Mouse (Mus musculus) lung, embryonic 15.5 days (tissue): ENCODE measurements around the gene Frs3. TPM values are rescaled to one million over a fixed set of nuclear protein-coding genes. Genes with fewer than 3 reads are reported as not detected.
A peak's percentile ranks its signal among the peaks of the same experiment; 100 is the strongest.

Source experiments
- ATAC-seq: fragments of 200-750 bp; cut with Nextera tagmentation; 2 replicates; pipeline ENCODE4 v1.8.0; 2017; ENCODE audit warnings: moderate number of reproducible peaks, borderline replicate concordance; ENCODE audit not compliant: low FRiP score, low TSS enrichment; ENCODE audit errors: extremely low read depth
- H3K27ac ChIP-seq: fragments of 300-500 bp; sonication (generic); 2 replicates; pipeline ENCODE4 v1.5.1; 2015; ENCODE audit warnings: moderate library complexity, mild to moderate bottlenecking, inconsistent platforms
- H3K27me3 ChIP-seq: fragments of 300-500 bp; sonication (generic); 2 replicates; pipeline ENCODE4 v1.6.1; 2015; ENCODE audit warnings: inconsistent platforms
- H3K36me3 ChIP-seq: fragments of 300-500 bp; sonication (generic); 2 replicates; pipeline ENCODE4 v1.6.1; 2015; ENCODE audit warnings: inconsistent platforms
- H3K4me1 ChIP-seq: fragments of 300-500 bp; sonication (generic); 2 replicates; pipeline ENCODE4 v1.6.1; 2015; ENCODE audit warnings: inconsistent platforms
- H3K4me2 ChIP-seq: fragments of 300-500 bp; sonication (generic); 2 replicates; pipeline ENCODE4 v1.6.1; 2015; ENCODE audit warnings: inconsistent platforms, mild to moderate bottlenecking, moderate library complexity
- H3K4me3 ChIP-seq: fragments of 300-500 bp; sonication (generic); 2 replicates; pipeline ENCODE4 v1.5.1; 2015; ENCODE audit warnings: mild to moderate bottlenecking, inconsistent platforms
- H3K9ac ChIP-seq: fragments of 300-500 bp; sonication (generic); 2 replicates; pipeline ENCODE4 v1.6.1; 2015; ENCODE audit warnings: inconsistent platforms
- H3K9me3 ChIP-seq: fragments of 300-500 bp; sonication (generic); 2 replicates; pipeline ENCODE4 v1.6.1; 2016; ENCODE audit warnings: inconsistent platforms
- WGBS: fragments of 180-500 bp; shearing (Covaris S2); methylation state at CpG from one replicate; pipeline ENCODE4 v1.1.7; 2015; 5-methylcytosine and 5-hydroxymethylcytosine counted together
- polyA plus RNA-seq: library from polyadenylated mRNA; unstranded; fragments of >200 nt; fragmentation: Nextera tagmentation; extraction: Ambion mirVana; gene quantifications from 2 replicates; pipeline ENCODE4 v1.2.1, GENCODE M21; 2015

Frs3 gene
- polyA plus RNA-seq, 1 experiment from 2014 or later: 6.5 TPM

DNA sequence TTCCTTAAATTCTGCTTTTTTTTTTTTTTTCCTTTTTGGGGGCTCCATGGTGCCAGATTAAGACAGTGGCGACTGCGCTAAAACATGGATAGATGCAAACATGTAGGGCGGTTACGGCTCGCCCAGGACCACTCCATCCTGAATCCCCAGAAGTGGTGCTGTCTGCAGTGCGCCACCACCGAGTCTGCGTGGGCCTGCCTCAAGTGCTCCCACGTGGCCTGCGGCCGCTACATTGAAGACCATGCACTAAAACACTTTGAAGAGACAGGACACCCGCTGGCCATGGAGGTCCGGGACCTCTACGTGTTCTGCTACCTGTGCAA, 16.9 kb upstream of the Frs3 start:
- 9% methylated on average over 14 of the region's 14 CpGs for WGBS
- H3K9ac ChIP-seq: 0 out of 2 replicates have a peak overlapping the region, but pooled peaks have one; percentile 38
- H3K27ac ChIP-seq: no peak overlapping the region
- peaks cover 15% of the 10 kb centered on the region for H3K4me1 ChIP-seq
- peak overlapping the region; percentile 91 for H3K4me2 ChIP-seq
- H3K4me3 ChIP-seq: peak overlapping the region; percentile 45
- H3K9me3 ChIP-seq: no peaks in the 10 kb centered on the region
- H3K27me3 ChIP-seq: peaks cover 9% of the 10 kb centered on the region
- H3K36me3 ChIP-seq: 0 out of 2 replicates have a peak, but pooled peaks cover 3% of the 10 kb centered on the region
- peak; percentile 50 for ATAC-seq

DNA sequence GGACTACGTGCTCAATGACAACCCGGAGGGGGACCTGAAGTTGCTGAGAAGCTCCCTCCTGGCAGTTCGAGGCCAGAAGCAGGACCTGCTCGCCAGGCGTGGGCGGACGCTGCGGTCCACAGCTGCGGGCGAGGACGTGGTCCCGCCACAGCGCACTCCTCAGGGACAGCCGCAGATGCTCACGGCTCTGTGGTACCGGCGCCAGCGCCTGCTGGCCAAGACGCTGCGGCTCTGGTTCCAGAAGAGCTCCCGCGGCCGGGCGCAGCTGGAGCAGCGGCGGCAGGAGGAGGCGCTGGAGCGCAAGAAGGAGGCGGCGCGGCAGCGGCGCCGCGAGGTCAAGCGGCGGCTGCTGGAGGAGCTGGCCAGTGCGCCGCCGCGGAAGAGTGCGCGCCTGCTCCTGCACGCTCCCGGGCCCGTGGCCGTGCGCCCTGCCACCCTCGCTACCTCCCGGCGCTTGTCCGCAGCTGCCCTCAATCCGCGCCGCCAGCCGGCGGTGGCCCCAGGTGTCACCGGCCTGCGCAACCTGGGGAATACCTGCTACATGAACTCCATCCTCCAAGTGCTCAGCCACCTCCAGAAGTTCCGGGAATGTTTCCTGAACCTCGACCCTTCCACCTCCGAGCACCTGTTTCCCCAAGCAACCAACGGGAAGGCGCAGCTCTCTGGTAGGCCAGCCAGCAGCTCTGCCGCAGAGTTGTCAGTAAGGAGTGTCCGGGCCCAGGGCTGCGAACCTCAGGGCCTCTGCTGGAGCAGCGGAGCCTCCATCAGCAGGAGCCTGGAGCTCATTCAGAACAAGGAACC, 16.3 kb upstream of the Frs3 start:
- H3K4me1 ChIP-seq: peaks cover 15% of the 10 kb centered on the region
- peak overlapping the region; percentile 45 for H3K4me3 ChIP-seq
- no peak overlapping the region for H3K27ac ChIP-seq
- H3K9ac ChIP-seq: peak overlapping the region; percentile 46
- H3K27me3 ChIP-seq: peaks cover 9% of the 10 kb centered on the region
- peak overlapping the region; percentile 91 for H3K4me2 ChIP-seq
- H3K36me3 ChIP-seq: 0 out of 2 replicates have a peak, but pooled peaks cover 3% of the 10 kb centered on the region
- WGBS: 3% methylated on average over 68 of the region's 68 CpGs
- no peaks in the 10 kb centered on the region for H3K9me3 ChIP-seq
- ATAC-seq: peak; percentile 87

GRCm38 (mm10) chr17:47676581-47676980, 12.2 kb upstream of the Frs3 start:
- H3K9me3 ChIP-seq: no peaks in the 10 kb centered on the region
- H3K27ac ChIP-seq: no peak overlapping the region
- WGBS: 16% methylated on average over 9 of the region's 9 CpGs
- peaks cover 12% of the 10 kb centered on the region for H3K4me1 ChIP-seq
- no peak overlapping the region for H3K4me2 ChIP-seq
- H3K36me3 ChIP-seq: peaks cover 26% of the 10 kb centered on the region
- H3K27me3 ChIP-seq: peaks cover 5% of the 10 kb centered on the region
- H3K4me3 ChIP-seq: no peak overlapping the region
- no peak for ATAC-seq
- H3K9ac ChIP-seq: no peak overlapping the region

GRCm38 (mm10) chr17:47678238-47678637, 10.6 kb upstream of the Frs3 start:
- Histone ChIP-seq H3K27ac (0 out of 2 replicates have a peak overlapping the region, but pooled peaks have one; percentile 15), H3K27me3 (no peaks in the 10 kb centered on the region), H3K4me1 (no peaks in the 10 kb centered on the region), H3K36me3 (peaks cover 36% of the 10 kb centered on the region), H3K4me2 (no peak overlapping the region), H3K9me3 (no peaks in the 10 kb centered on the region), H3K4me3 (no peak overlapping the region), H3K9ac (no peak overlapping the region)
- 77% methylated on average over 5 of the region's 5 CpGs for WGBS
- ATAC-seq: no peak

DNA sequence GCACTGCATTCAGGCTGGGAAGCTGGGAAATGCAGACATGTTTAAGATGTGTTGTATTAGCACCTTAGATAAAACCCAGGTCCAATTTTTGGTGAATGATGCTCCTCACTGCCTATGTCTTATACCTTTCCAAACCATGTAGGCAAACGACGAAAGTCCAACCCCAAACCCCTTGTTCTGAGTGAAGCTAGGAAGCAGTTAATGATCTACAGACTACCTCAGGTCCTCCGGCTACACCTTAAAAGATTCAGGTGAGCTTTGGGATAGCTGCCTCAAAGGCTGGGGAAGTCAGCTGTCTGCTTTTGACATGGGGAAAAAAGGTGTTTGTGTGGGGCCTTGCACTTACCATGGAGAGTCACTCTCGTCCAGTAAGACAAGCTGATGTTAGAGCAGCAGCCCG, 10.1 kb upstream of the Frs3 start:
- 67% methylated on average over 5 of the region's 5 CpGs for WGBS
- Histone ChIP-seq H3K4me2 (no peak overlapping the region), H3K9ac (no peak overlapping the region), H3K36me3 (peaks cover 41% of the 10 kb centered on the region), H3K9me3 (no peaks in the 10 kb centered on the region), H3K27me3 (no peaks in the 10 kb centered on the region), H3K4me1 (no peaks in the 10 kb centered on the region), H3K4me3 (no peak overlapping the region), H3K27ac (0 out of 2 replicates have a peak overlapping the region, but pooled peaks have one; percentile 15)
- no peak for ATAC-seq

GRCm38 (mm10) chr17:47682836-47683235, 6.0 kb upstream of the Frs3 start:
- H3K9me3 ChIP-seq: no peaks in the 10 kb centered on the region
- WGBS: 71% methylated on average over 4 of the region's 4 CpGs
- H3K9ac ChIP-seq: no peak overlapping the region
- peaks cover 57% of the 10 kb centered on the region for H3K36me3 ChIP-seq
- no peak overlapping the region for H3K4me3 ChIP-seq
- H3K27ac ChIP-seq: no peak overlapping the region
- H3K4me2 ChIP-seq: no peak overlapping the region
- no peaks in the 10 kb centered on the region for H3K27me3 ChIP-seq
- no peak for ATAC-seq
- H3K4me1 ChIP-seq: peaks cover 6% of the 10 kb centered on the region

DNA sequence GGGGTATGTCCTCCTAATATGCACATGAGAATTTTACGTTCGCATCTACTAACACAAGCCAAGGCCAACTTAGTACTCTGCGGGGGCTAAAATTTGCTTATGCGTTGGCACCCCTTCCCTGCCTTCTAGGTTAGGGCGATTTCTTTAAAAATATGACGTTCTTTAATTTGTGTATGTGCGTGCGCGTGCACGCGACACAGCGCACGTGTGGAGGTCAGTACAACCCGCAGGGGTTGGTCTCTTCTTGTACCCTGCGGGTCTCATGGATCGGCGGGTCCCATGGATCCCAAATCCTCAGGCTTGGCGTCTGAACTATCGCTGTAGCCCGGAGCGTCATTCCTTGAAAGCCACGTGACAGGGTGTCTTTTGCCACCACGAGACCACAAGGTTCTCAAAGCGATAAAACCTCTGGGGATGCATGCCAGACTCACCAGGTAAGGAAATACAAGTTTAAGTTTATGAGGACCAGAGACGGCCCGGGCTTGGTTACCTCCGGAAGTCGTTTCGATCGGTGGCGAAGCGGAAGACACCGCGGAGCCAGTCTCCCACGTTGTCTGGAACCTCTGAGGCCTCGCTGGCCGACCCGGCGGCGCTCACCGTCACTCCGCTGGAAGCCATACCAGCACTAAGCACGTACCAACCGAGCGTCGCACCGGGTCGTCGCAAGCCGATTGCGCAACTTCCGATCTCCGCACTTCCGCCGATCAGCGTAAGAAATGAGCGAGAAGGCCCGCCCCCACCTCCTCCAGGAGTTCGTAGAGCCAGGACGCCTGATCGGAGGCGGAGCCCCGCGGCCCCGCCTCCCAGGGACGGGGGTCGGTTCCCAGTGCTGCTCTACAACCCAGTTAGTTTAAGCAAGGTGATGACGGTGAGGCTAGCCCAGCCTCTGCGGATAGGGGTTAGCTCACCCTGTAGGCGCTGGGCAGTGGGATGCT, 1.2 kb upstream of the Frs3 start:
- H3K36me3 ChIP-seq: peaks cover 24% of the 10 kb centered on the region
- under 1% methylated on average over 70 of the region's 70 CpGs for WGBS
- H3K27ac ChIP-seq: peak overlapping the region; percentile 75
- peak; percentile 85 for ATAC-seq
- H3K9me3 ChIP-seq: no peaks in the 10 kb centered on the region
- peaks cover 14% of the 10 kb centered on the region for H3K4me1 ChIP-seq
- no peaks in the 10 kb centered on the region; the same call in 1 of the 2 replicates for H3K27me3 ChIP-seq
- peak overlapping the region; percentile 60 for H3K4me3 ChIP-seq
- peak overlapping the region; percentile 77 for H3K9ac ChIP-seq
- peak overlapping the region; percentile 91 for H3K4me2 ChIP-seq

DNA sequence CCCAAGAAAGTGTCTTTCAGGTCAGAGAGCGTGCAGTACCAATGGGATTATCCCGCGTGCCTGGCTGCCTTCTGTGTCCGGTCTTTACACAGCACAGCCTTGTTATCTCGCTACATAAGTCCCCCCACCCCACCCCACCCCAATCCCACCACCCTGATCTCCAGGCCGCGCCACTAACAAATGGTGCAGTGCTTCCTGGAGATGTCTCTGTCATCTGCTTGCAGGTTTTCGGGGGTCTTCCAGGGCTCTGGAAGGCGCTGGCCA, 554 bp upstream of the Frs3 start, which contains the start of gene Tomm6:
Gene Tomm6 (minus strand): TSS at position 43 of the 264 bp plus-strand sequence.
- H3K9ac ChIP-seq: peak within 1 kb of the TSS; percentile 77
- no peaks in the 10 kb centered on the region; the same call in 1 of the 2 replicates for H3K27me3 ChIP-seq
- H3K4me3 ChIP-seq: peak within 1 kb of the TSS; percentile 60
- H3K4me1 ChIP-seq: peaks cover 14% of the 10 kb centered on the region
- H3K36me3 ChIP-seq: peaks cover 24% of the 10 kb centered on the region
- H3K27ac ChIP-seq: peak within 1 kb of the TSS; percentile 75
- peak within 1 kb of the TSS; percentile 91 for H3K4me2 ChIP-seq
- H3K9me3 ChIP-seq: no peaks in the 10 kb centered on the region
- WGBS: under 1% methylated on average over 9 of the region's 9 CpGs
- no peak for ATAC-seq

DNA sequence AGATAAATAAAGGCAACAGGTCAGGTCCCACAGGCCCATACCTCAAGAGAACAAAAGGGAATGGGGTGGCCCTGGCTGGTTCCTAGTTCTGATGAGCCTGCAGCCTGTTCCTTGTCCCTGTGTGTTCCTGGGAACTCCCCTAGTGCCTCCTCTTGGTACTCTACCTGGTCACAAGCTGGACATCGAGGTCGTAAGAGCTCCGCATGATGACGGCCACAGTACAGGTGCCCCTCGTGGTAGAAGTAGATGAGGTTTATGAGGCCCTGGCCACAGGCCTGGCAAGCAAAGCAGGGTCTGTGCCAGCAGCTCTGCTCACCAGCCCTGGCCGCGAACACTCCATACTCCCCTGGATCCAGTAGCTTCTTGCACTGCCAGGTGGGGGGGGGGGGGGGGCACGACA, 1.1 kb downstream of the Frs3 start:
- Histone ChIP-seq H3K9ac (no peak overlapping the region), H3K27me3 (no peaks in the 10 kb centered on the region; the same call in 1 of the 2 replicates), H3K36me3 (peaks cover 8% of the 10 kb centered on the region), H3K4me1 (peaks cover 24% of the 10 kb centered on the region), H3K4me2 (peak overlapping the region; percentile 91), H3K4me3 (no peak overlapping the region), H3K27ac (no peak overlapping the region), H3K9me3 (no peaks in the 10 kb centered on the region)
- WGBS: 66% methylated on average over 7 of the region's 8 CpGs
- ATAC-seq: no peak

- Histone ChIP-seq H3K4me1 (peaks cover 28% of the 10 kb centered on the region), H3K36me3 (no peaks in the 10 kb centered on the region), H3K27ac (no peak overlapping the region), H3K4me2 (no peak overlapping the region), H3K4me3 (no peak overlapping the region), H3K9me3 (no peaks in the 10 kb centered on the region), H3K9ac (no peak overlapping the region), H3K27me3 (no peaks in the 10 kb centered on the region; the same call in 1 of the 2 replicates)
- 91% methylated on average over 3 of the region's 3 CpGs for WGBS
- no peak for ATAC-seq
These were observed 2.8 kb downstream of the Frs3 start for GRCm38 (mm10) chr17:47691650-47692049.

DNA sequence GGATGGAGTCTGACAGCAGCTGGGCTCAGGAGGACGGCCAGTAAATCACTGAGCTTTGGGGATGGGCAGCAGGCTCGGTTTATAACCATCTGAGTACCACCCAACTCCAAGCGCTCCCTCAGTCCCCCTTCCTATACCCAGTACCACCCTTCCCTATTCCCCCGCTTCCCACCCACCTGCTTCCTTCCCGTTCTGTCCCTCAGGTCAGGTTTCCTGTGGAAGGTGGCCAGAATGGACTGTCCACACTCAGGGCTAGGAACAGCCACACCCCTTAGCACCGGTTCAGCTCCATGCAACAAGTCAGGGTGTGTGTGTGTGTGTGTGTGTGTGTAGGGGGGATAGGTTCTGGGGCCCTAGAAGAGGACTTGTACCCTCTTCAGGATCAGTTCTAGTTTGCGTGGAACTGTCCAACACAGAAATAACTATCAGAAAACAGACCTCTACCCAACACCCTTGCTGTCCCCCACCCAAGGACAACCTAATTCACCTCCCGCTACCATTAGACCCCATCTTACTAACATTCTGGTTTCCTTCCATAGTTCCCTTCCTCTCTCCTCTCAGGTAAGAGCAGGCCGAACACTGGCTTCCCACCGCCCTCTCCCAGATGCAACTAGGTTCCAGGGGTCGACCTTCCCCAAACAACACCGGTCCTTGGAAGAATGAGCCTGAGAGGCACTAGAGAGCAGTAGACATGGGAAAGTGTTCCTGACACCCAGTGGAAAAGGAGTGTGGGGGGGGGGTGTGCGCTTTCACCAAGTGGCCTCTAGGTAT, 5.0 kb downstream of the Frs3 start:
- no peaks in the 10 kb centered on the region for H3K9me3 ChIP-seq
- H3K9ac ChIP-seq: peak overlapping the region; percentile 79
- peak overlapping the region; percentile 87 for H3K4me3 ChIP-seq
- H3K4me1 ChIP-seq: peaks cover 22% of the 10 kb centered on the region
- no peaks in the 10 kb centered on the region; the same call in 1 of the 2 replicates for H3K27me3 ChIP-seq
- peak overlapping the region; percentile 94 for H3K4me2 ChIP-seq
- peak overlapping the region; percentile 67; the same call in 1 of the 2 replicates for H3K27ac ChIP-seq
- WGBS: 35% methylated on average over 13 of the region's 13 CpGs
- ATAC-seq: no peak
- no peaks in the 10 kb centered on the region for H3K36me3 ChIP-seq
